Mouse (Mus musculus): ENCODE measurements around the gene Trpm6.
"Not testable (repeated sequence)": the region's sequence is repeated elsewhere in the genome, so short reads cannot be mapped to it uniquely, and the experiment has no call there.

Trpm6 gene

GRCm38 (mm10) chr19:18749598-18750339 lies at the start of gene Trpm6:
Gene Trpm6 (plus strand): TSS chr19:18749983.
- DNase-seq (ENCODE audit: low read depth, low spot score): peak; percentile 18

- DNase-seq (ENCODE audit: low read depth, low spot score): no peak
Measured at GRCm38 (mm10) chr19:18708101-18708500, 41.7 kb upstream of the Trpm6 start.

DNA sequence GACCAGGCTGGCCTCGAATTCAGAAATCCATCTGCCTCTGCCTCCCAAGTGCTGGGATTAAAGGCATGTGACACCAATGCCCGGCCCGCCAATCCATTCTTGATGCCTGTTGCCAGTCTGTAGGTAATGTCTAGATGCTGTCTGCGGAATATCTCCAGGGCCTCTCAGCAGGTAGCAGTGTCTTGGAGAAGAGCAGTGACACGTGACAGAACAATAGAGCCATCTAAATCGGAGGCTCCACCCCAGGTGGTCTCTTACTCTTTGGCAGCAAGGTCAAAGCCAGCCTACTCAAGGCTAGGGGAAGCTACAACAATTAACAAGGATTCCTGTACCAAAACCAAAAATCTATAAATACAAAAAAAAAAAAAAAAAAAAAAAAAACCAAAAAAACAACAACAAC lies 38.9 kb upstream of the Trpm6 start:
- peak; percentile 96 for DNase-seq (ENCODE audit: low read depth, low spot score)

DNA sequence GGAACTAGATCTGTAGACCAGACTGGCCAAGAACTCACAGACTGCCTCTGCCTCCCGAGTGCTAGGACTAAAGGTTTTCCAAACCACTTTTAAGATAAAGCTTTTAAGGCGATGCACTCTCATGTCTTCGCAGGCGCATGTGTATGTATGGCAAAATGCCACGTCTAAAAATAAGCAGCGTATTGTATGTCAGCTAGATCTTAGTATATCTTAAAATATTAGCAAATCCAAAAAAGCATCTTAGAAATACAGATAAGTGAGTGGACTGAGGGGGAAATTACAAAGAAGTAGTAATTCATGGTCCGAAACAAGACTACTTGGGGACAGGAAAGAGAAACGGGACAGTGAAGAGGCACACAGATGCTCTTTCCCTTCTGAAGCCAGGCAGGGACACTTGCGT lies 38.2 kb upstream of the Trpm6 start:
- no peak for DNase-seq (ENCODE audit: low read depth, low spot score)

GRCm38 (mm10) chr19:18712153-18712865 lies 37.5 kb upstream of the Trpm6 start:
- no peak for DNase-seq (ENCODE audit: low read depth, low spot score)

GRCm38 (mm10) chr19:18712866-18713300 lies 36.9 kb upstream of the Trpm6 start, which contains the start of gene D030056L22Rik:
Gene D030056L22Rik (plus strand): TSS chr19:18713193.
- DNase-seq (ENCODE audit: low read depth, low spot score): peak; percentile 97

GRCm38 (mm10) chr19:18713357-18713756 lies 36.4 kb upstream of the Trpm6 start:
- not testable (repeated sequence) for DNase-seq (ENCODE audit: low read depth, low spot score)

DNA sequence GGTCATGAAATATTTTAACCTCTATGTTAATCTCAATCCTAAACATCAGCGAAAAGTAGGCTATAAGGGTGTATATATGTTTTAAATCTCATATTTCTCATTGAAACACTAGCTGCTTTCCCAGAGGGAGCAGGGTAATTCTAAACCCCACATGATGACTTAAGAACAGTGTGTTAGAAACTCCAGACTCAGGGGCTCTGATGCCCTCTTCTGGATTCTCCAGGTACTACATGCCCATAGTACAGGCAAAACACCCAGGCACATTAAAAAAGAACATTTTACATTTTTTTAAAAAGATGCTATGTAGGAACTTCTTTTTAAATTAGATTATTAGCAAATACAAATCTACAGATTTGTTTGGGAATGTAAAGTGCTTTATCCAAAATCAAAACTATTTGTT lies 33.4 kb upstream of the Trpm6 start:
- peak; percentile 75 for DNase-seq (ENCODE audit: low read depth, low spot score)

DNA sequence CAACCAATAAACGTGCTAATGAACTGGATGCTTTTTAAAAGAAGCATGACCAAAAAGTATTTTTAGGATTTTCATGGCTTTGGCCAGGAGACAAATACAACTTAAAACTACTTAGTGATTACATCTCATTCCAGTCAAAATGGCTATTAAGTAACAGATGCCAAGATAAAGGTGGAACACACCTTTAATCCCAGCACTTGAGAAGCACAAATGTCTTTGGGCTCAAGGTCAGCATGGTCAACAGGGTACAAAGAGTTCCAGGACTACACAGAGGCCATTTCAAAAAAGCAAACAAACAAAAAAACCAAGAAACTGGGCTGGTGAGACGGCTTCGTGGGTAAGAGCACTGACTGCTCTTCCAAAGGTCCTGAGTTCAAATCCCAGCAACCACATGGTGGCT lies 29.4 kb upstream of the Trpm6 start:
- DNase-seq (ENCODE audit: low read depth, low spot score): no peak

GRCm38 (mm10) chr19:18725186-18725585 lies 24.6 kb upstream of the Trpm6 start:
- DNase-seq (ENCODE audit: low read depth, low spot score): no peak

- DNase-seq (ENCODE audit: low read depth, low spot score): no peak
Measured at GRCm38 (mm10) chr19:18730255-18730654, 19.5 kb upstream of the Trpm6 start.

- no peak for DNase-seq (ENCODE audit: low read depth, low spot score)
Measured at GRCm38 (mm10) chr19:18731077-18731476, 18.7 kb upstream of the Trpm6 start.

DNA sequence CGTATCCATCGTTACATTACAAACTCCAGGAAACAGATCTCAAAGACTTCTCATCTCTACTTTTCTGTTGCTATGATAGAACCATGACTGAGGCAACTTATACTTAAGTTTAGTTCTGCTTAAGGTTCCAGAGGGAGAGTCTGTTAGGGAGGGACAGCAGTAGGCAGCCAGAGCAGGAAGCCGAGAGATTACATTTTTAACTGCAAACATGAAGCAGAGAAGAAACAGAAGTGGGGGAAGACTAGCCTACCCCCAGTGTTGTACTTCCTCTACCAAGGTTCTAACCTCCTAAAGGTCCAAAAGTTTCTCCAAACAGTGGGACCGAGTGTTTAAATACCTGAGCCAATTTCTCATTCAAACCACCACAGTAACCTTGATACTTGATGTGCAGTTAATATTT lies 13.9 kb upstream of the Trpm6 start:
- no peak for DNase-seq (ENCODE audit: low read depth, low spot score)

DNA sequence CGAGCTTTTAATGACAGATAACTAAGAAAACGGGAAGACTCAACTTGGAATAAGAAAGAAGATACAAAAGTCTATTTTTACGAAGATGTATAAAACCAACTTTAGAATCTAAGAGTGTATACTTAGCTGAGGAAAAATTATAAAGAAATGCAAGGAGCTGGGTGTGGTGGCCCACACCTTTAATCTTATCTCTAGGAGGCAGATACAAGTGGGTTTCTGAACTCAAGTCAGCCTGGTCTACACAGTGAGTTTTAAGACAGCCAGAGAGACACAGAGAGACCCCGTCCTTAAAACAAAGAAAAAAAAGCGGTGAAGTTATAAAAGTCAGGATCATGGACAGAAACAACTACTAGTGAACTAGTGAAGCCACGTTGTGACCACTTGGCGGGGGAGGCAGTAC lies 10.6 kb upstream of the Trpm6 start:
- DNase-seq (ENCODE audit: low read depth, low spot score): no peak

GRCm38 (mm10) chr19:18743946-18744345 lies 5.8 kb upstream of the Trpm6 start:
- no peak for DNase-seq (ENCODE audit: low read depth, low spot score)

DNA sequence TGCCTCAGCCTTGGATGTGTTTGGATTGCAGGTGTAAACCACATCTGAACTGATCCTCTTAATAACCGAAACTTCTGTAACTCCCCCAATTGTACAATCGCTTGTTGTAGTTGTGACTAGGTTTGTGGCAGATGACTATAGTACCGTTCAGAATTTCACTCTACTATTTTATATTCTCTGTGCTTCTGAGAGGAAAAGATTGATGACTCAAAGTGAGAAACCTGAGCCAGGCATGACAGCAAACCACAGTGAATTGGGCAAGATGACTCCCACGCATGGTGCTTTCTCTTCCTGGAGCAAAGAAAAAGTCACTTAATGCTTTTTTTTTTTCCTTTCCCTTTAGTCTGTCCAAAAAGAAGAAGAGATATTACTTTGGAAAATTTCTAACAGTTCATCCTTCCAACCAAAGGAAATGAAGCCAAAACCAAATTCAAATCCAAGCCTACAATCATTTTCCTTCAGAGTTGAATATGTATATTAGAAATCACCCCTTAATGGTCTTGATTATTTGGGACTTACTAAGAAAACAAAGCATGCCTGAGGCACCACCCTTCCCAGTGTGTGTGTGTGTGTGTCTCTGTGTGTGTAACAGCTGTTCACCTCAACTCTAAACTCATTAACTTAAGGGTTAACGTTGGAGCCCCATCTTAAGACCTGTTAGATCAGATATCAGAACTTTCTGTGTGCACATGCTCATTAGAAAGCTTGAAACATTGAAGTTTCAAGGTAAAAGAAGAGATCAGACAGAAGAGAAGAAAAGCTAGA lies 3.0 kb upstream of the Trpm6 start:
- DNase-seq (ENCODE audit: low read depth, low spot score): no peak

DNA sequence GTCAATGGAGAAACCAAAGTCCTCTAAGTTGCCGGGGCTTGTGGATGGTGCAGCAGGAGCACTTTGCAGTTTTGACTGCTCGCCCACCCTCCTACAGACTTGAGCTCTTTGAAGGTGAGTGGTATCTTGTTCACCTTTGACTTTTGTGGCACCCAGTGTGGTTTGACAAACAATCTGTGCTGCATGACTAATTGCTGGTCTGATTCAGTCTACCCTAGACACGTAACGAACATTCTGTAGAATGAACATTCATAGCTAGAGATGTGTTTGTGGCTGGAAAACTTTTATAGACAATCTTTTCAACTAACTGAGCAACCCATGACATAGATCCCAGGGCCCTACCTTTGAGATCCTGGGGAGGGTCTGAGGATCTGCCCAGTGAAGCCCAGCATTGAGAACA lies 2.4 kb upstream of the Trpm6 start:
- no peak for DNase-seq (ENCODE audit: low read depth, low spot score)

DNA sequence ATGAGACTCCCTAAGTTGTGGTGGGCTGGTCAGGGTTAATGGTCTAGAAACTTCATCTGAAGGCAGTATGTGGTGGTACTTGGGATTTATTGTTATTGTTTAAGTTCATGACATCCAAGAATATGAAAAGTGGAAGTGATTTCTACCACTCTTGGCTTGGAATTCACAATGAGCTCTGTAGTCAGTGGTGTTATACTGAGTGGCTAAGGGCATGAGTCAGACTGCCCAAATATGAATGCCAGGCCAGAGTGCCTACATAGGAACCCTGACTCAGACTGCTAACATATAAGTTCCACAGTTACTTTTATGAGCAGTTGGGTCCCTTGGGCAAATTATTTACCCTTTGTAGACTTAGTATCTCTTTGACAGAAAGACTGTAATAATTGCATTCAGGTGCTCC lies 7.4 kb downstream of the Trpm6 start:
- DNase-seq (ENCODE audit: low read depth, low spot score): no peak

GRCm38 (mm10) chr19:18757706-18758105 lies 7.9 kb downstream of the Trpm6 start:
- DNase-seq (ENCODE audit: low read depth, low spot score): no peak

- DNase-seq (ENCODE audit: low read depth, low spot score): peak; percentile 28
Measured at GRCm38 (mm10) chr19:18758269-18758668, 8.5 kb downstream of the Trpm6 start.

DNA sequence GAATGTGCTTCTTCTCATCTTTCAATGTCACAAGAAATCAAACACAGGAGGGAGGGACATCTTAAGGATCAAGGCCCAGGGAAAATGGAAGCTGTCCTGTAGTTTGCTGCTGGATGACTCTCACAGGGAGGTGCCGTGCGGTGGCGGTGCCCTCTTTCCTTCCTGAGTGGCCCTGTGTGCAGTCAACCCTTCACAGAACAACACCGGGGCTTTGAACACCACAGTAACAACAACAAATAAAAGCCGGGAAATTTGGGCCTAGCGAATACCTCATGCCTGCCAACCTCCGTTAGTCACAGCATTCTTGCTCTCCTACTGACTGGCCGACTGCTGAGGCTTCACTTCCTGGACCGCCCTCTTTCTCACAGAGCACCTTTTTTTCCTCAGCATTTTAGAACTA lies 9.1 kb downstream of the Trpm6 start:
- no peak for DNase-seq (ENCODE audit: low read depth, low spot score)

- DNase-seq (ENCODE audit: low read depth, low spot score): no peak
Measured at GRCm38 (mm10) chr19:18766399-18766798, 16.6 kb downstream of the Trpm6 start.
